Mouse (Mus musculus): ENCODE measurements at regions not wholly inside any gene's neighbourhood (a gene's known extent, or its start where the extent isn't known, plus 50 kb on each side); places are given as distances from the start of the nearest gene placed in this dataset.

- H3K27ac ChIP-seq (ENCODE audit: low read depth, low read length): no peak overlapping the region
- no peaks in the 10 kb centered on the region for H3K4me1 ChIP-seq (ENCODE audit: insufficient read depth)
- no peak overlapping the region for H3K4me3 ChIP-seq (ENCODE audit: low read depth, low read length)
- DNase-seq: no peak
- H3K9ac ChIP-seq: no peak overlapping the region
- H3K27me3 ChIP-seq (ENCODE audit: insufficient read depth, low read length): no peaks in the 10 kb centered on the region
- no peak for TF ChIP-seq CTCF (IDR thresholded peaks at IDR 0.05; ENCODE audit: low read depth)
- H3K4me2 ChIP-seq (ENCODE audit: low read depth): no peak overlapping the region
- no peaks in the 10 kb centered on the region for H3K9me3 ChIP-seq (ENCODE audit: low read length)
- ATAC-seq: no peak
- H3K36me3 ChIP-seq (ENCODE audit: insufficient read depth): no peaks in the 10 kb centered on the region
Measured at GRCm38 (mm10) chr15:20089780-20090179, 359.3 kb upstream of the Cdh12 start.

- Histone ChIP-seq H3K27me3 (ENCODE audit: insufficient read depth, low read length) (no peaks in the 10 kb centered on the region), H3K4me3 (ENCODE audit: low read depth, low read length) (no peak overlapping the region), H3K4me2 (ENCODE audit: low read depth) (no peak overlapping the region), H3K27ac (ENCODE audit: low read depth, low read length) (no peak overlapping the region), H3K9ac (no peak overlapping the region), H3K9me3 (ENCODE audit: low read length) (no peaks in the 10 kb centered on the region), H3K36me3 (ENCODE audit: insufficient read depth) (no peaks in the 10 kb centered on the region), H3K4me1 (ENCODE audit: insufficient read depth) (no peaks in the 10 kb centered on the region)
- 37% methylated on average over 3 of the region's 3 CpGs for WGBS
- ATAC-seq (no peak), DNase-seq (no peak)
- TF ChIP-seq CTCF (IDR thresholded peaks at IDR 0.05; ENCODE audit: low read depth): no peak
Measured at GRCm38 (mm10) chr15:20090522-20090921, 358.5 kb upstream of the Cdh12 start.

GRCm38 (mm10) chr15:20095764-20096163 lies 353.3 kb upstream of the Cdh12 start:
- Histone ChIP-seq H3K9me3 (ENCODE audit: low read length) (no peaks in the 10 kb centered on the region), H3K27ac (ENCODE audit: low read depth, low read length) (no peak overlapping the region), H3K4me1 (ENCODE audit: insufficient read depth) (no peaks in the 10 kb centered on the region), H3K4me3 (ENCODE audit: low read depth, low read length) (no peak overlapping the region), H3K27me3 (ENCODE audit: insufficient read depth, low read length) (no peaks in the 10 kb centered on the region), H3K9ac (no peak overlapping the region), H3K36me3 (ENCODE audit: insufficient read depth) (no peaks in the 10 kb centered on the region), H3K4me2 (ENCODE audit: low read depth) (no peak overlapping the region)
- WGBS: 11% methylated on average over 1 of the region's 1 CpGs
- TF ChIP-seq CTCF (IDR thresholded peaks at IDR 0.05; ENCODE audit: low read depth): no peak
- ATAC-seq: no peak
- no peak for DNase-seq

GRCm38 (mm10) chr15:20119518-20119917 lies 329.5 kb upstream of the Cdh12 start:
- no peak overlapping the region for H3K9ac ChIP-seq
- H3K9me3 ChIP-seq (ENCODE audit: low read length): no peaks in the 10 kb centered on the region
- no peaks in the 10 kb centered on the region for H3K36me3 ChIP-seq (ENCODE audit: insufficient read depth)
- WGBS: 78% methylated on average over 2 of the region's 2 CpGs
- H3K4me2 ChIP-seq (ENCODE audit: low read depth): no peak overlapping the region
- no peak for DNase-seq
- H3K4me3 ChIP-seq (ENCODE audit: low read depth, low read length): no peak overlapping the region
- peak; percentile 26; the same call in 1 of the 2 replicates for TF ChIP-seq CTCF (IDR thresholded peaks at IDR 0.05; ENCODE audit: low read depth)
- no peak overlapping the region for H3K27ac ChIP-seq (ENCODE audit: low read depth, low read length)
- ATAC-seq: no peak
- no peaks in the 10 kb centered on the region for H3K4me1 ChIP-seq (ENCODE audit: insufficient read depth)
- no peaks in the 10 kb centered on the region for H3K27me3 ChIP-seq (ENCODE audit: insufficient read depth, low read length)

GRCm38 (mm10) chr15:20123586-20123985 lies 325.5 kb upstream of the Cdh12 start:
- WGBS: 56% methylated on average over 3 of the region's 3 CpGs
- Histone ChIP-seq H3K9me3 (ENCODE audit: low read length) (no peaks in the 10 kb centered on the region), H3K9ac (no peak overlapping the region), H3K4me2 (ENCODE audit: low read depth) (no peak overlapping the region), H3K4me1 (ENCODE audit: insufficient read depth) (no peaks in the 10 kb centered on the region), H3K4me3 (ENCODE audit: low read depth, low read length) (no peak overlapping the region), H3K27ac (ENCODE audit: low read depth, low read length) (no peak overlapping the region), H3K36me3 (ENCODE audit: insufficient read depth) (no peaks in the 10 kb centered on the region), H3K27me3 (ENCODE audit: insufficient read depth, low read length) (no peaks in the 10 kb centered on the region)
- TF ChIP-seq CTCF (IDR thresholded peaks at IDR 0.05; ENCODE audit: low read depth): no peak
- DNase-seq (no peak), ATAC-seq (no peak)

- no peak overlapping the region for H3K4me2 ChIP-seq (ENCODE audit: low read depth)
- TF ChIP-seq CTCF (IDR thresholded peaks at IDR 0.05; ENCODE audit: low read depth): peak; percentile 37
- no peak overlapping the region for H3K27ac ChIP-seq (ENCODE audit: low read depth, low read length)
- ATAC-seq (peak; percentile 25; the same call in 1 of the 2 replicates), DNase-seq (peak; percentile 16)
- no peaks in the 10 kb centered on the region for H3K27me3 ChIP-seq (ENCODE audit: insufficient read depth, low read length)
- H3K9ac ChIP-seq: no peak overlapping the region
- no peaks in the 10 kb centered on the region for H3K9me3 ChIP-seq (ENCODE audit: low read length)
- 48% methylated on average over 3 of the region's 3 CpGs for WGBS
- H3K4me1 ChIP-seq (ENCODE audit: insufficient read depth): no peaks in the 10 kb centered on the region
- no peak overlapping the region for H3K4me3 ChIP-seq (ENCODE audit: low read depth, low read length)
- no peaks in the 10 kb centered on the region for H3K36me3 ChIP-seq (ENCODE audit: insufficient read depth)
Measured at GRCm38 (mm10) chr15:20135893-20136570, 313.0 kb upstream of the Cdh12 start.

- no peak for TF ChIP-seq CTCF (IDR thresholded peaks at IDR 0.05; ENCODE audit: low read depth)
- WGBS: 64% methylated on average over 3 of the region's 3 CpGs
- ATAC-seq: no peak
Measured at GRCm38 (mm10) chr15:20151910-20152309, 297.2 kb upstream of the Cdh12 start.

More at GRCm38 (mm10) chr15:20151910-20152309, 297.2 kb upstream of the Cdh12 start:
- Histone ChIP-seq H3K36me3 (ENCODE audit: insufficient read depth) (no peaks in the 10 kb centered on the region), H3K4me2 (ENCODE audit: low read depth) (no peak overlapping the region), H3K27ac (ENCODE audit: low read depth, low read length) (no peak overlapping the region), H3K4me3 (ENCODE audit: low read depth, low read length) (no peak overlapping the region), H3K27me3 (ENCODE audit: insufficient read depth, low read length) (no peaks in the 10 kb centered on the region), H3K9me3 (ENCODE audit: low read length) (no peaks in the 10 kb centered on the region), H3K9ac (no peak overlapping the region), H3K4me1 (ENCODE audit: insufficient read depth) (no peaks in the 10 kb centered on the region)
- peak; percentile 45 for DNase-seq

Measured in forebrain, postnatal 0 days (tissue).